Mouse (Mus musculus): ENCODE results near the gene Wdr64. TPM values are rescaled to one million over a fixed set of nuclear protein-coding genes. Genes with fewer than 3 reads are reported as not detected.

The Wdr64 gene
- polyA plus RNA-seq, 1 experiment from 2014 or later: not detected

- DNase-seq (ENCODE audit: low spot score): peak; percentile 29
- H3K4me2 ChIP-seq (ENCODE audit: low read length): no peak overlapping the region
- no peak for TF ChIP-seq CTCF (IDR thresholded peaks at IDR 0.05; ENCODE audit: low read depth)
- WGBS: 67% methylated on average over 2 of the region's 2 CpGs
- H3K9ac ChIP-seq (ENCODE audit: low read depth, low read length): no peak overlapping the region
- H3K27ac ChIP-seq: peak overlapping the region; percentile 4; the same call in 1 of the 2 replicates
- no peaks in the 10 kb centered on the region for H3K9me3 ChIP-seq (replicated peaks; ENCODE audit: low read length)
- ATAC-seq (replicated peaks; ENCODE audit: low FRiP score, low read depth): no peak
- no peak overlapping the region for H3K4me3 ChIP-seq (replicated peaks; ENCODE audit: low read depth, low read length)
- H3K27me3 ChIP-seq (ENCODE audit: insufficient read depth, low read length): no peaks in the 10 kb centered on the region
- H3K4me1 ChIP-seq (replicated peaks; ENCODE audit: insufficient read depth, low read length): no peaks in the 10 kb centered on the region
- no peaks in the 10 kb centered on the region for H3K36me3 ChIP-seq (ENCODE audit: insufficient read depth, low read length)
Observed at GRCm38 (mm10) chr1:175794668-175795067, 96.3 kb downstream of the Wdr64 start.

- H3K4me2 ChIP-seq (ENCODE audit: low read length): no peak overlapping the region
- WGBS: 77% methylated on average over 5 of the region's 5 CpGs
- H3K27me3 ChIP-seq (ENCODE audit: insufficient read depth, low read length): no peaks in the 10 kb centered on the region
- ATAC-seq (replicated peaks; ENCODE audit: low FRiP score, low read depth) (no peak), DNase-seq (ENCODE audit: low spot score) (no peak)
- no peak for TF ChIP-seq CTCF (IDR thresholded peaks at IDR 0.05; ENCODE audit: low read depth)
- H3K4me1 ChIP-seq (replicated peaks; ENCODE audit: insufficient read depth, low read length): no peaks in the 10 kb centered on the region
- H3K9me3 ChIP-seq (replicated peaks; ENCODE audit: low read length): no peaks in the 10 kb centered on the region
- no peak overlapping the region for H3K4me3 ChIP-seq (replicated peaks; ENCODE audit: low read depth, low read length)
- no peak overlapping the region for H3K27ac ChIP-seq
- no peaks in the 10 kb centered on the region for H3K36me3 ChIP-seq (ENCODE audit: insufficient read depth, low read length)
- no peak overlapping the region for H3K9ac ChIP-seq (ENCODE audit: low read depth, low read length)
Observed at GRCm38 (mm10) chr1:175808356-175808755, 110.0 kb downstream of the Wdr64 start.

- DNase-seq (ENCODE audit: low spot score): no peak
Observed at GRCm38 (mm10) chr1:175811625-175812024, 113.2 kb downstream of the Wdr64 start.

GRCm38 (mm10) chr1:175823815-175824438, 125.5 kb downstream of the Wdr64 start:
- DNase-seq (ENCODE audit: low spot score): no peak
- Histone ChIP-seq H3K4me3 (replicated peaks; ENCODE audit: low read depth, low read length) (no peak overlapping the region), H3K36me3 (ENCODE audit: insufficient read depth, low read length) (no peaks in the 10 kb centered on the region), H3K9ac (ENCODE audit: low read depth, low read length) (no peak overlapping the region), H3K4me1 (replicated peaks; ENCODE audit: insufficient read depth, low read length) (no peaks in the 10 kb centered on the region), H3K27me3 (ENCODE audit: insufficient read depth, low read length) (no peaks in the 10 kb centered on the region), H3K4me2 (ENCODE audit: low read length) (no peak overlapping the region), H3K27ac (no peak overlapping the region), H3K9me3 (replicated peaks; ENCODE audit: low read length) (no peaks in the 10 kb centered on the region)
- no peak for ATAC-seq (replicated peaks; ENCODE audit: low FRiP score, low read depth)
- TF ChIP-seq CTCF (IDR thresholded peaks at IDR 0.05; ENCODE audit: low read depth): no peak
- WGBS: 53% methylated on average over 9 of the region's 9 CpGs

More at GRCm38 (mm10) chr1:175811625-175812024, 113.2 kb downstream of the Wdr64 start:
- H3K36me3 ChIP-seq (ENCODE audit: insufficient read depth, low read length): no peaks in the 10 kb centered on the region
- H3K4me3 ChIP-seq (replicated peaks; ENCODE audit: low read depth, low read length): no peak overlapping the region
- no peak overlapping the region for H3K27ac ChIP-seq
- ATAC-seq (replicated peaks; ENCODE audit: low FRiP score, low read depth): no peak
- H3K27me3 ChIP-seq (ENCODE audit: insufficient read depth, low read length): no peaks in the 10 kb centered on the region
- no peak overlapping the region for H3K4me2 ChIP-seq (ENCODE audit: low read length)
- no peak overlapping the region for H3K9ac ChIP-seq (ENCODE audit: low read depth, low read length)
- no peak for TF ChIP-seq CTCF (IDR thresholded peaks at IDR 0.05; ENCODE audit: low read depth)
- WGBS: 12% methylated on average over 1 of the region's 1 CpGs
- H3K4me1 ChIP-seq (replicated peaks; ENCODE audit: insufficient read depth, low read length): no peaks in the 10 kb centered on the region
- no peaks in the 10 kb centered on the region for H3K9me3 ChIP-seq (replicated peaks; ENCODE audit: low read length)

- no peaks in the 10 kb centered on the region for H3K9me3 ChIP-seq (replicated peaks; ENCODE audit: low read length)
- DNase-seq (ENCODE audit: low spot score) (no peak), ATAC-seq (replicated peaks; ENCODE audit: low FRiP score, low read depth) (no peak)
- no peaks in the 10 kb centered on the region for H3K27me3 ChIP-seq (ENCODE audit: insufficient read depth, low read length)
- WGBS: 79% methylated on average over 7 of the region's 7 CpGs
- H3K4me2 ChIP-seq (ENCODE audit: low read length): no peak overlapping the region
- TF ChIP-seq CTCF (IDR thresholded peaks at IDR 0.05; ENCODE audit: low read depth): no peak
- no peak overlapping the region for H3K27ac ChIP-seq
- H3K36me3 ChIP-seq (ENCODE audit: insufficient read depth, low read length): no peaks in the 10 kb centered on the region
- H3K4me1 ChIP-seq (replicated peaks; ENCODE audit: insufficient read depth, low read length): no peaks in the 10 kb centered on the region
- no peak overlapping the region for H3K4me3 ChIP-seq (replicated peaks; ENCODE audit: low read depth, low read length)
- H3K9ac ChIP-seq (ENCODE audit: low read depth, low read length): no peak overlapping the region
Observed at GRCm38 (mm10) chr1:175828539-175828938, 130.1 kb downstream of the Wdr64 start.

GRCm38 (mm10) chr1:175829220-175829619, 130.8 kb downstream of the Wdr64 start:
- no peak overlapping the region for H3K27ac ChIP-seq

GRCm38 (mm10) chr1:175855515-175855914, 157.1 kb downstream of the Wdr64 start:
- no peak for TF ChIP-seq CTCF (IDR thresholded peaks at IDR 0.05; ENCODE audit: low read depth)
- Histone ChIP-seq H3K27me3 (ENCODE audit: insufficient read depth, low read length) (no peaks in the 10 kb centered on the region), H3K4me2 (ENCODE audit: low read length) (no peak overlapping the region), H3K4me3 (replicated peaks; ENCODE audit: low read depth, low read length) (no peak overlapping the region), H3K27ac (no peak overlapping the region), H3K9me3 (replicated peaks; ENCODE audit: low read length) (no peaks in the 10 kb centered on the region), H3K36me3 (ENCODE audit: insufficient read depth, low read length) (no peaks in the 10 kb centered on the region), H3K4me1 (replicated peaks; ENCODE audit: insufficient read depth, low read length) (no peaks in the 10 kb centered on the region), H3K9ac (ENCODE audit: low read depth, low read length) (no peak overlapping the region)
- ATAC-seq (replicated peaks; ENCODE audit: low FRiP score, low read depth) (no peak), DNase-seq (ENCODE audit: low spot score) (no peak)
- 82% methylated on average over 1 of the region's 1 CpGs for WGBS

More at GRCm38 (mm10) chr1:175829220-175829619, 130.8 kb downstream of the Wdr64 start:
- H3K4me1 ChIP-seq (replicated peaks; ENCODE audit: insufficient read depth, low read length): no peaks in the 10 kb centered on the region
- H3K9me3 ChIP-seq (replicated peaks; ENCODE audit: low read length): no peaks in the 10 kb centered on the region
- no peak for DNase-seq (ENCODE audit: low spot score)
- no peak overlapping the region for H3K4me3 ChIP-seq (replicated peaks; ENCODE audit: low read depth, low read length)
- H3K27me3 ChIP-seq (ENCODE audit: insufficient read depth, low read length): no peaks in the 10 kb centered on the region
- no peak overlapping the region for H3K9ac ChIP-seq (ENCODE audit: low read depth, low read length)
- no peak for ATAC-seq (replicated peaks; ENCODE audit: low FRiP score, low read depth)
- WGBS: 73% methylated on average over 2 of the region's 2 CpGs
- TF ChIP-seq CTCF (IDR thresholded peaks at IDR 0.05; ENCODE audit: low read depth): no peak
- H3K36me3 ChIP-seq (ENCODE audit: insufficient read depth, low read length): no peaks in the 10 kb centered on the region
- no peak overlapping the region for H3K4me2 ChIP-seq (ENCODE audit: low read length)

Other genes with a start within 250 kb of the Wdr64 start
- gene Rgs7, start 206.1 kb upstream of the Wdr64 start, polyA plus RNA-seq (2015; fragmentation: Nextera tagmentation; extraction: Ambion mirVana): 0.40 and 0.53 TPM in 2 replicates
- gene Kmo, start 78.2 kb upstream of the Wdr64 start, polyA plus RNA-seq (2015; fragmentation: Nextera tagmentation; extraction: Ambion mirVana): 0.43 and 0.49 TPM in 2 replicates
- gene Fh1, start 73.0 kb upstream of the Wdr64 start, polyA plus RNA-seq (2015; fragmentation: Nextera tagmentation; extraction: Ambion mirVana): 161 and 162 TPM in 2 replicates
- gene Opn3, start 5.8 kb upstream of the Wdr64 start, polyA plus RNA-seq (2015; fragmentation: Nextera tagmentation; extraction: Ambion mirVana): 10.3 and 10.5 TPM in 2 replicates
- gene Chml, start 5.7 kb upstream of the Wdr64 start, polyA plus RNA-seq (2015; fragmentation: Nextera tagmentation; extraction: Ambion mirVana): 2.1 and 2.3 TPM in 2 replicates
- gene Exo1, start 182.0 kb downstream of the Wdr64 start, polyA plus RNA-seq (2015; fragmentation: Nextera tagmentation; extraction: Ambion mirVana): 25.5 and 32.8 TPM in 2 replicates
- gene Gm38100, start 221.7 kb downstream of the Wdr64 start, polyA plus RNA-seq (2015; fragmentation: Nextera tagmentation; extraction: Ambion mirVana): not detected in 2 replicates